Mouse (Mus musculus) urinary bladder, postnatal 10 days (tissue): ENCODE data around the gene Fer1l4.

ENCODE experiments used
- DNase-seq: peaks from one replicate; pipeline ENCODE4 v3.0.0; 2022; ENCODE audit warnings: low spot score

The Fer1l4 gene

GRCm38 (mm10) chr2:156007888-156008532 is 44.7 kb downstream of the Fer1l4 start, which contains the start of the genes 6430550D23Rik and Ergic3:
Gene 6430550D23Rik, minus strand, starts transcription at chr2:156007977.
Gene Ergic3, plus strand, starts transcription at chr2:156008045.
- DNase-seq = peak; percentile 88

GRCm38 (mm10) chr2:156005393-156005792 is 47.4 kb downstream of the Fer1l4 start:
- no peak for DNase-seq

- DNase-seq = no peak
Observed at GRCm38 (mm10) chr2:155991863-155992321, 60.9 kb downstream of the Fer1l4 start.

GRCm38 (mm10) chr2:155991151-155991550 is 61.6 kb downstream of the Fer1l4 start:
- no peak for DNase-seq

- no peak for DNase-seq
Observed at GRCm38 (mm10) chr2:155989085-155989484, 63.7 kb downstream of the Fer1l4 start.

- DNase-seq = no peak
Observed at GRCm38 (mm10) chr2:155987131-155987530, 65.6 kb downstream of the Fer1l4 start.

GRCm38 (mm10) chr2:155985776-155986175 is 67.0 kb downstream of the Fer1l4 start:
- DNase-seq = no peak

- no peak for DNase-seq
Observed at GRCm38 (mm10) chr2:155979328-155979991, 73.3 kb downstream of the Fer1l4 start.

- DNase-seq = no peak
Observed at GRCm38 (mm10) chr2:155974087-155974731, 78.5 kb downstream of the Fer1l4 start.

- no peak for DNase-seq
Observed at GRCm38 (mm10) chr2:155973348-155973747, 79.4 kb downstream of the Fer1l4 start.
